Mouse (Mus musculus) midbrain, embryonic 14.5 days (tissue): Measurements from ENCODE around the gene Gm21776. TPM values are rescaled to one million over a fixed set of nuclear protein-coding genes. Genes with fewer than 3 reads are reported as not detected.
"Not testable (repeated sequence)": the region's sequence is repeated elsewhere in the genome, so short reads cannot be mapped to it uniquely, and the experiment has no call there.

Experiments
- ATAC-seq: fragments of 200-750 bp; cut with Nextera tagmentation; 2 replicates; pipeline ENCODE4 v1.8.0; 2017; ENCODE audit warnings: moderate number of reproducible peaks, moderate library complexity; ENCODE audit not compliant: low FRiP score, low TSS enrichment
- DNase-seq: peaks from one replicate; pipeline ENCODE4 v3.0.0-alpha.2; 2015
- H3K27ac ChIP-seq: fragments of 300-500 bp; sonication (generic); replicated peaks from 2 replicates; pipeline ENCODE4 v1.5.1; 2014; ENCODE audit warnings: mild to moderate bottlenecking, low read depth, low read length, moderate library complexity
- H3K27me3 ChIP-seq: fragments of 300-500 bp; sonication (generic); 2 replicates; pipeline ENCODE4 v1.6.1; 2014; ENCODE audit warnings: low read length, control low read depth, mixed read lengths; ENCODE audit not compliant: control insufficient read depth, insufficient read depth
- H3K36me3 ChIP-seq: fragments of 300-500 bp; sonication (generic); 2 replicates; pipeline ENCODE4 v1.6.1; 2014; ENCODE audit warnings: low read length, control low read depth; ENCODE audit not compliant: control insufficient read depth, insufficient read depth
- H3K4me1 ChIP-seq: fragments of 300-500 bp; sonication (generic); 2 replicates; pipeline ENCODE4 v1.6.1; 2014; ENCODE audit warnings: mild to moderate bottlenecking, antibody characterized with exemption, low read length, control low read depth; ENCODE audit not compliant: control insufficient read depth, insufficient read depth
- H3K4me2 ChIP-seq: fragments of 300-500 bp; sonication (generic); 2 replicates; pipeline ENCODE4 v1.6.1; 2014; ENCODE audit warnings: mild to moderate bottlenecking, low read length, moderate library complexity
- H3K4me3 ChIP-seq: fragments of 300-500 bp; sonication (generic); replicated peaks from 2 replicates; pipeline ENCODE4 v1.5.1; 2014; ENCODE audit warnings: low read depth, low read length
- H3K9ac ChIP-seq: fragments of 300-500 bp; sonication (generic); replicated peaks from 2 replicates; pipeline ENCODE4 v1.6.1; 2014; ENCODE audit warnings: mild to moderate bottlenecking, low read length, moderate library complexity
- H3K9me3 ChIP-seq: fragments of 300-500 bp; sonication (generic); 2 replicates; pipeline ENCODE4 v1.6.1; 2016; ENCODE audit warnings: low read length, control low read depth, mixed read lengths; ENCODE audit not compliant: control insufficient read depth
- WGBS: fragments of 180-500 bp; shearing (Covaris S2); extraction: QIAGEN DNeasy Blood & Tissue Kit; methylation state at CpG from one replicate; pipeline ENCODE4 v1.1.7; 2014; 5-methylcytosine and 5-hydroxymethylcytosine counted together
- polyA plus RNA-seq: library from polyadenylated mRNA; unstranded; fragments of >200 nt; fragmentation: Nextera tagmentation; extraction: Ambion mirVana; gene quantifications from 2 replicates; pipeline ENCODE4 v1.2.1, GENCODE M21; 2014

Gene Gm21776
- not detected in 2 replicates for polyA plus RNA-seq

DNA sequence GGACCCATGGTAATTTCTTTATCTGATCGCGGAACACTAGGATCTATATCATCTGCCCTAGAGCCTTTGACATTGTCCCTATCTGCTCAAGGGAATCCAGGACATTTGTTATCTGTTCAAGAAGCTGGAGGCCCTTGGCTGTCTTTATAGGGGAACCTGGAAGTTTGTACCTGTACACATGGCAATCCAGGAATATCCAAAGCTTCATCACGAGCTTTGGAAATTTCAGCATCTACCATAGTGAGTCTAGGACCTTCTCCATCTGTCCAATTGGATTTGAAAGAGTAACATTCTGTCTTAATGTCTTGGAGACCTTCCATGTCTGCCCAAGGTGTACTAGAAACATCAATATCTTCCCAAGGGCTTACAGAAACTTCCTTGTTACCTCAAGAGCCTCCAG is at the start of gene Gm21776:
Gene Gm21776 (plus strand): TSS at position 301 of the 400 bp plus-strand sequence.
- H3K4me3 ChIP-seq, H3K27me3 ChIP-seq, H3K9ac ChIP-seq, H3K36me3 ChIP-seq, DNase-seq, ATAC-seq, H3K27ac ChIP-seq, H3K4me1 ChIP-seq, H3K4me2 ChIP-seq, H3K9me3 ChIP-seq: not testable (repeated sequence)
- WGBS, result no CpG with 5 or more reads among the region's 3 CpGs
